Mouse (Mus musculus) liver, adult 2 months (tissue): ENCODE measurements at regions not wholly inside any gene's neighbourhood (a gene's known extent, or its start where the extent isn't known, plus 50 kb on each side); places are given as distances from the start of the nearest gene placed in this dataset.

ENCODE experiments used
- CTCF ChIP-seq: fragments of 200-500 bp; IDR thresholded peaks from 2 replicates; pipeline ENCODE4 v1.5.1; 2011; ENCODE audit warnings: low read depth, low read length, control low read depth
- POLR2A ChIP-seq: fragments of 200-500 bp; IDR thresholded peaks from 2 replicates; pipeline ENCODE4 v1.6.1; 2011; ENCODE audit warnings: low read length, control low read depth; ENCODE audit not compliant: insufficient read depth; ENCODE audit errors: extremely low read depth

- no peak for TF ChIP-seq CTCF
- TF ChIP-seq POLR2A: no peak
These were observed 1759.6 kb upstream of the G6pd2 start for GRCm38 (mm10) chr5:60049053-60049452.
